Mouse (Mus musculus) liver, postnatal 0 days (tissue): ENCODE measurements around the gene Gm20509.

ENCODE experiments used
- CTCF ChIP-seq: sonication (generic); IDR thresholded peaks from 2 replicates; pipeline ENCODE4 v1.5.1; 2016; ENCODE audit warnings: antibody characterized with exemption, low read depth
- EP300 ChIP-seq: IDR thresholded peaks from 2 replicates; pipeline ENCODE4 v1.6.1; 2016; ENCODE audit warnings: antibody characterized with exemption, low read depth, mild to moderate bottlenecking

GRCm38 (mm10) chr9:73068688-73069087, 33.6 kb upstream of the Gm20509 start:
- no peak for TF ChIP-seq CTCF
- TF ChIP-seq EP300: no peak; the same call in 1 of the 2 replicates
